Mouse (Mus musculus) lung, adult 18-20 months (tissue): ENCODE measurements around the gene Sox13.

Source experiments
- DNase-seq, 2 experiments: peaks; one replicate each; pipeline ENCODE4 v3.0.0; 2022; ENCODE audit warnings: mixed read lengths in 2 of 2

The Sox13 gene

DNA sequence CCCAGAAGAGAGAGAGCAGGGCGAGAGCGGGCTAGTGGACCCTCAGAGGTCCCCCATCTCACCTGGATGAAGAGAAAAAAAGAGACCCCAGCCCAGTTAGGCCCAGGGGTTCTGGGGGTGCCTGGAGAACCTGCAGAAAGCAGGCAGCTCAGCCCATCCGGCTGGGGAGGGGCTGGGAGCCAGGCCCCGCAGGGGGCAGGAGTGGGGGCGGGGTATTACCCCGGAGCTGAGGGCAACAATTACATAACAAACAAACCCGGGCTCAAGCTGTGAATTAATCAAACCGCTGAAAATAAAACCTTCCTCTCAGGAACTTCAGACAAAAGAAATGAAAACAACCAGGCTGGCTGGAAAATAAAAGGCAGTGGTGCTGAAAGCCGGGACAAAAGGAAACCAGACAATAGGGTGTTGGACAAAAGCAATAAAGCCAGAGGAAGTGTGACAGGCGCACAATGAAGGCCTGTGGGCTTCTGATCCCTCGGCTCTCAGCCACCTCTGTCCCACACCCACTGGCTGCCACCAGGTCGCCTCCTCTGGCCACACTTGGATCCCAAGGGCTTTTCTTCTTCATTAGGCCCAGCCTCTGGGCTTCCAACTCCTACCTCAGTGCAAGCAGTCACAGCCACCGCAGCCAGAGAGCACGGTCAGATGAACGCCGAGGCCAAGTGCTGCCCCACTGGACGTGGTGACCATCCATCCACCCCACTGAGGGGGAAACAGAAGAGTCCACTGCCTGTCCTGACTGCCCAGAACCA lies 26.5 kb downstream of the Sox13 start:
- DNase-seq, result peak in 1 of 2 experiments; percentile 51

DNA sequence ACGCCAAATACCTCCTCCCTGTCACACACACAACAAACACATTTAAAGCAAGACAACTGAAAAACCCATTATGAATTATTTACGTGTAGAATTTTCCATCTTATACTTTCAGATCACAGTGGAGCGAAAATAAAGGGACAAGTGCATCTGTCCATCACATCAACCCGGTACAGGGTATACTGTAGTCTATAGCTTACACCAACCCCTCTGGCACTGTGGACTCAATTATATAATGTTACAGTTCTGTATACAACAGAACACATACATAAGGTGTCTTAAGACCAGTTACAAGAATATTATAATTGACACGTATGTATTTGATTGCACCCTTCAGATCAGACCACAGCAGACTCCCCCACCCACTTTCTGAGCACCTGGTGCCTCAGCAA lies 27.1 kb downstream of the Sox13 start:
- no peak for DNase-seq

DNA sequence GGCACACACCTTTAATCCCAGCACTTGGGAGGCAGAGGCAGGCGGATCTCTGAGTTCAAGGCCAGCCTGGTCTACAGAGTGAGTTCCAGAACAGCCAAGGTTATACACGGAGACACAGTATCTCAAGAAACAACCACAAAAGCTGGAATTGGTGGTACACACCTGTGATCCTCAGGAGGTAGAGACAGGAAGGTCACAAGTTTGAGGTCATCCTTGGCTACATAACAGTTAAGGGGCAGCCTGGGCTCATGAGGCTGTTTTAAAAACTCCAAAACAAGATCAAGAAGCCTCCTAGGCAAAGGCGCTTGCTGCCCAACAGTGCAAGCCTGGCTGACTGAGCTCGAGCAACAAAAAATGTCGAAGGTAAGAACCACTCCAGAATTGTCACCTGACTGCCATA lies 27.5 kb downstream of the Sox13 start:
- no peak for DNase-seq

DNA sequence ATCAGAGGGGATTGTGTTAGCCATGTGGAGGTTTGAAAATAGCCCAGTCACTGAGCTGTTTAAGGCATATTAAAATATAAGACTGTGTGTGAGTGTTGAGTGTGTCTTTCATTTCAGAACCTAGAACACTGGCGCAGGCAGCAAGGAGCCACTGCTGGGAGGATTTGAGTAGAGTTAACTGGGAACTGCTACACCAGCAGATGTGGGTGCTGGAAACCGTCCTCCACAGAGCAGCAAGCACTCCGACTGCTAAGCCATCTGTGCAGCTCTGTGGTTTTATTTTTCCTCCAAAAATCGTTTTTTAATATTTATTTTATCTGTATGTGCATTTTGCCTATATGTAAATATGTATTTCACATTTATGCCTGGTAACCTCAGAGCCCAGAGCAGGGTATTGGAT lies 29.5 kb downstream of the Sox13 start:
- DNase-seq, result no peak

DNA sequence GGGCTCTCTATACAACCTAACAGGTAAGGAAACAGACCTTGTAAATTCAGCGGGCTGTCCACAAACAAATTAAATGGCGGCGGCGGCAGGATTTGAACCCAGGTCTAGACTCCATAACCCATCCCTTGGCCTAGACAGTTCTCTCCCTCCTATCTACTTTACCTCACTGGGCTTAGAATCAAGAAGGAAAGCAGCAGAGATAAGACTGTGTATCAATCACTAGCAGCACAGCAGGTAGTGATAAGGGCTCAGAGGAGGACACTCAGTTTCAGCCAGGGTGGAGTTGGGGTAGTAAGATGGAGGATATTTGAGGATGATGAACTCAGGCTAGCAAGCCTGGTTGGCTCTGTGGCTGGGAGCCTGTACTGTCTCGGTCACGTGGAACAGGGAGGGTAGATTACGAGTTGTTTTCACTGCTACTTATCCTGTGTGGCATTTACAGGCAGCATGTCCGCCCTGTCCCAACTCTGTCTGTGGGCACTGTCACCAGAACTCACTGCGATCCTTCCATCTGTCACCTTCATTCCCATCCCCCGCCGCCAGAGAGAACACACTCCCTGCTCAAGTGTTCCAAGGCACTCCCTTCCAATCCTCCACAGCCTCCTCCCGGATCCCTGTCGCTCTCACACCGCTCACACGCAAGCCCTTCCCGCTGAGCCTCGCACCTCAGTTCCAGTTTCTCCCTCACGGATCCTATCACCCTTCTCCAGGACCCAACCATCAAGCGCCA lies 36.5 kb downstream of the Sox13 start:
- DNase-seq, result no peak

DNA sequence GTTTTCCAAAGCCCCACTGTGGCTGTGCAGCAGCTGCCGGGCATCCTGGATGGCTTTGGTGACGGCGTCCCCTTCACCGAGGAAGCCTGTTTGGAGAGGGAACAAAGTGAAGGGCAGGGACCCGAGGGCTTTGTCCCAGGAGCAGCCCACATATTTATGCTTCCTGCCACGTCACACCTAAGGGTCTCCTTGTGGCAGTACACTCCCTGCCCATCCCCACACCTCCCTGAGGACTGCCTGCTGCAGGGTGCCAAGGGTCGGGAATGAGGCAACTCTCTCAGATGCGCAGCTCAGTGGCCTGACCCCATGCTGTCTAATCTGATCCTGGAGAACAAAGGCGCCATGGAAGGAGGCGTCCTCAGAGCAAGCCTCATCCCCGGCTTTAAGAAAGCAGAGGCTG lies 38.0 kb downstream of the Sox13 start:
- no peak for DNase-seq

DNA sequence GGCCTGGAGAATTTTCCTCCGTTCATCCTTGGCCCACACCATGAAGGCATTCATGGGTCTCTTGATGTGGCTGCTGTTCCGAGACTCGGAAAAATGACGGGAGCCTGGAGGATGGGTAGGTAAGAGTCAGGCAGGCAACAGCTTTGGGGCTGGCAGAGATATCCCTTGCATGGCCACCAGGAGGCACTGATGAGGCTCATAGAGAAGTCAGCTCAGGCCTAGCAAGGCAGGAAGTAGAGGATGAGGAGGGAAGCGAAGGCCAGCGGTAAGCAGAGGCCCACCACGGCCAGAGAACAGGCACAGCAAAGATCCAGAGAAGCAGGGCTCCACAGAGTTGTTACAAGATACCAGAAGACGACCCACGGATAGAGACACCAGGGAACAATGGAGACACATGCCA lies 38.7 kb downstream of the Sox13 start:
- DNase-seq, result peak; percentile 73 to 80

DNA sequence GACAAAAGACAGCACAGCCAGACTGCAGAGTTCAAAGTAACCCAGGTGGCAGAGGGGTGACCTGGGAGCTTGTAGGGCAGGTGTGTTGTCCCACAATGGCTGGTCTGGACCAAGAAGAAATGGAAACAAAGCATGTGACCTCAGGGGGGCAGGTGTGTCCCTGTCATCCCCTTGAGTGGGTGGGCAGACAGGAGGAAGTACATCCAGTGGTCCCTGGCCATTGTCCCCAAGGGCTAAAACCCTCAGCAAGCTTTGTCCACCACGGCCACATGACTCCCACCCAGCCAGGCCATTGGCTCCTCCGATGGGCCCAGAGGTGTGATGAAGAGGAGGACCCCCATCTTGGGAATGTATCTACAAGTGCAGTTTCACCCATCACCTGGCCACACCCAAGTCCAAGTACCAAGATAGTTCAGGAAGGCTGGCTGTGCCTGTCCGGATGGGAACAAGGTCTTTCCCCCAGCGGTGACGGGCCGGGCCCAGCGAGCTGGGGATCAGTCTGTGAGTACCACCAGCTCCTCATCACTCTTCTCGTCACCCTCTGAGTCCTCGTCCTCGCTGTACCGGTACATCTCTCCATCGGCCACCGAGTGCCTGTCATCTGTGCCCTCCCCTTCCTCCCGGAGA lies 40.9 kb downstream of the Sox13 start:
- no peak for DNase-seq

DNA sequence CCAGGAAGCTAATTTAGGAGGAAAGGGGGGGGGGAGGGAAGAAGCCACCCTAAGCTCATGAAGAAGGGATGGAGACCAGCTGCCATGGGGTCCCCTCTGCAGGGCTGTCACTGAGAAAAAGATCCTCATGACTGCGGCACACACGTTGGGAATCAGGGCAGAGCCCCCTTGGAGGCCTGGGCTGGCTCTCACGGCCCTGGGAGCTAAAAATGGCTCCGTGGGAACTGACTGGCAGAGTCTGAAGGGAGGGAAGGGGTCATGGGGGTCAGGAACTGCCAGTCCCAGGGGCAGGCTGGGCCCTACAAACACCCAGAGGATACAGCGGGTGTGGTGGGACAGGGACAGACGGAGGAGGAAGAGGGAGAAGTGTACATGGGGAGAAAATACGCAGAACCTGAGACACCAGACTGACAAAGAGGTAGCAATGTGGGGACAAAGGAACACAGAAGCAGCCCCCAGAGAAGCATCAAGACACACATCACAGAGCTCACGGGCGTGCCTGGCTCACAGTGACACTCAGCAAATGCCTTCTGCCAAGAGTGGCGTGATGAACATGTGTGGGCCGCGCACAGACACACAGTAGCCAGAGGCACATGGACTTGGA lies 41.5 kb downstream of the Sox13 start:
- no peak for DNase-seq

DNA sequence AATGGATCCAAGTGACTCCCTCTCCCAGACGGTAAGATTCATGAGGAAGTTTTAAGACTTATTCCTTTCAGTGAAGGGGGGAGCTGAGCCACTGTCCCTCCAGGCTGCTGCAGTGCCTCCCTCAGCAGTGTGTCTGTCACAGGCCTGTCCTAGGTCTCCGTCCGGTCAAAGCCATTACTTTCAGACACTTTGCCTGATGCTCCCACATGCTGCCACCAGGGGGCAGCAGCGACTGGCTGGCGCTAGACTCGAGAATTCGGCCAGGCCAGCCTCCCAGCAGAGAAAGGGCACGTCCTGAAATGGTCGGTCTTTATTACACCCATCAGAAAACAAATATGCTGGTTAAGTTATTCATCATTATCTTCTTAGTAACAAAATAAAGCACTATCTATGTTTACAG lies 42.2 kb downstream of the Sox13 start:
- DNase-seq, result peak in 1 of 2 experiments; percentile 33

DNA sequence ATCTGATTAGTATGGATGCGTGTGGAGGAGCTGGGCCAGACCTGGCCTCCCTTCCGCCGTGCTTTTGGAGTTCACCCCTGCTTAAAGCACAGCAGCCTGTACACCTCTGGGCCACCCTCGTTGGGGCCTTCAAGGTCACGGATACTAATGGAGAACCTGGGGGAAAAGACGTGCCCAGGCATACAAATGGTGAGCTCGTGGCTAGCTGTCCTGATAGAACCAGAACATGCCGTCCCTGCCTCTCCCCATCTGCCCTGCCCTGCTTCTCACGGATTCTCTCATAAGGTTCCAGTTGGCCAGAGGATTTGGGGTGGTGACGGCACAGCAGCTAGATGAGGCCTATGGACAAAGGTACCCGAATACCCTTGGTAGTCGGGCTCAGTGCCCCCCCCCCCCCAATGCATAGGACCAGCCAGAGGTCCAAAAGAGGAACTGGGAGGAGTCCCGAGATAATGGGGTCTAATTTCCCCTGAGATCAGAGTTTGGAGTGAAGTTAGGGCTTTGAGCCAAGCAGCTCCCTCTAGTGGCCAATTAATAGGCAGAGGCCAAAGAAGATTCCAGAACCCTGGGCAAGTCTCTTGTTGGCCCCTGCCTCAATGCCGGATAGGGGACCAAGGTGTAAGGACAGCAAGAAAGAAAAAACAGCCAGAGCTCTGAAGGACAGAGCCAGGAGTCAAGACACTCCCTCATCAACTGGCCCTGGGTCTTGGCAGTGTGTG lies 43.7 kb downstream of the Sox13 start:
- peak in 1 of 2 experiments; percentile 34 for DNase-seq

DNA sequence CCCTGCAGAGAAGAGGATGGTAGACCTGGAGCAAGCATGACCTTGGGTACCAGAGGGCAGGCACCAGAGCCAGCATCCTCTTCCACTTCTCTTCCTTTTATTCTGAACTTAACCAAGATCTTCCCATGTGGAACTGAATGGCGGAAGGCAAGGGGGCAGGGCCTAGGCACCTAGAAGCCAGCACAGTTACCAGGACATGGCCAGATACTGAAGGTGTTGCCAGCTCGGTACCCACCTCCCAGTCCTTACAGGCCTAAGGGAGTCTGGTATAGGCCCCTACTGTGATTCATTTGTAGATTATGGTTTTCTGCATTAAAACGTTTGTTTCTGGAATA lies 44.2 kb downstream of the Sox13 start:
- no peak for DNase-seq

DNA sequence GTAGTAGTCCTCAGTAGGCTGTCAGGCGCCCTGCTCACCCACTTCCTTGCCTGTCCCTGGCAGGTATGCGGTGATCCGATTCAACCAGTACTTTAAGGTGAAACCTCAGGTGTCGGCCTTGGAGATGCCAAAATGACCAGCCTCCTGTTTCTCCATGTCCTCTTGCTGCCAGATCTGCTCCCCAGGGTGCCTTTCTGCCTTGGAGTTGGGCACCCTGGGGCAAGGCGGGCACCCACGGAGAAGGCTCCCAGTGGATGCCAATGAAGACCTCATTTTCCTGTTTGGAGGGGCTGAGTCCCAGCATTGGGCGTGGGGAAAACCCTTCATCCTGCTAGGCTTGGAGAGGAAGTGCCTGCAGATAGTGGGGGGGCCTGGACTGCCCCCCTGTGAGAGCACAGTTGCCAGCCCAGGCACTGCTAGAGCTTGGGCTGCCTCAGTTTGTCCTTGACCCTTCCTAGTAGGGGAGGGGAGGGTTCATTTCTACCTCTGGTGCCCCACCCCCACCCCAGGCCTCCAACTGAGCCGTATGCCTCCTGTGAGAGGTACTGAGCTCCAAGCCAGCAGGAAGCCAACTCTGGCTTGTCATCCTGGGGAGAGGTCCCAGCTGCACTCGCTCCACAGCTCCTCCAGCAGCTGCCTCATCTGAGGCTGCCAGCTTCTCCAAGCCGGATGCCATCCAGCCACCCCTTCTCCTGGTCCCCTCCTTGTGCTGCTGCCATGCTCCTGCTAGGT lies 44.8 kb downstream of the Sox13 start:
- DNase-seq, result no peak

DNA sequence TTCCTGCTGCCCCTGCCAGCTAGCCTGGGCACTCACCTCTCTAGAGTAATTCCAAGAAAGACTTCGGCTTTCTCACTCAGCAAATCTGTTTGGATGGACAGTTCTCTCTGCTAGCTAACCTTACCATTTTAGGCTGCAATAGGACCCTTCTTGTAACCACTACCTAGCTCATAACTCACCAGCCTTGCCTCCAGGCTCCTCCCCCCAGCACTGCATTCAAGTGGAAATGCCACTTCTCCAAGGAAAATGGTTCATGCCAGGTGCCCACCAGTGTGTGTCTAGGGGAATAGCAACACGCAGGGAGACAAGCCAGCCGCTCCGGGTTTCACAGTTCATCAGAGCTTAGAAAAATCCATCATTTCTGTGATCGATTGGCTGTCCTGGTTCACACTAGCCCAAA lies 46.6 kb downstream of the Sox13 start:
- no peak for DNase-seq

DNA sequence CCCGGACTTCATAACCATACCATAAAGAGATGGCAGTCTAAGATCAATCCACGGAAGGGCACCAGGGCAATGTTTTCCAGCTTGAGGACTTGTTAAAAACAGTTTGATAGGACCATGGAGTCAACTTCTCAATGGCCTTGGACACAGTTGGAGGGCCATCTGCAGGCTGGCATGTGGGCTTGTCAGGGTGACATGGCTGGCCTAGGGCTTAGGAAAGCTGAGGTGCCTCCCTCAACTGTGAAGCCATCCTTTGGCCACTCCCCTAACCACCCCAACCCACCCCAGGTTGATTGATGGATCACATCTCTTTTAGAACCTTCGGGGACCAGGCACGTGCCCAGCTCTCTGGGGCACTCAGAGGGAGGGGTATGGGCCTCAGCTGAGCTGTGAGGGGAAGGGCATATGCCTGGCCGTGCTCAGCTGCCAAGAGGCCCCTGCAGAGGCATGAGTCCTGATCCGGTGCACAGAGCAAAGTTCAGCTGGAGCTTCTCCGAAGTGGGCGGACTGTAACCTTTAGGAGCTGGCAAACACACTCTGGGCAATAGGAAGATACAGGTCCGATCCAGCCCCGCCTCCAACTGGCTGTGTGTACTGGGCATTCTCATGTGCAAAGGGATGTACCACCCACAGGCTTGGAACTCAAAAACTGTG lies 48.4 kb downstream of the Sox13 start:
- DNase-seq, result no peak

DNA sequence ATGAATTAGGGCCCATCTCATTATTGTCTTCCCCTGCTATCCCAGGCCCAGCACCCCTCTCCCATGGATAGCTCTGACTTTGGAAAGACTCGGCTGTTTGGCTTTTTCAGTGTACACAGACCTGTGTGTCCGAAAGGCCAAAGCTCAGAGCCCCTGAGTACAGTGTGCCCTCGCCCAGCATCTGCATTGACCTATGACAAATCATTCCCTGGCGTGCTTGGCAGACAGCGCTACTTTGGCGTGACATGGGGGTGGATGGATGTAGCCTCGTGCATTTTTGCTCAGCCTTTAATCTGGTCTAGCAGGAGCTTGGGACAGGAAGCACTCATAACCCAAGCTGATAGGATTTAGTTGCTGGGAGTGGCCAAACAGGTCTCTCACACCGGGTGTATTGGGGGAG lies 52.1 kb downstream of the Sox13 start:
- no peak for DNase-seq

DNA sequence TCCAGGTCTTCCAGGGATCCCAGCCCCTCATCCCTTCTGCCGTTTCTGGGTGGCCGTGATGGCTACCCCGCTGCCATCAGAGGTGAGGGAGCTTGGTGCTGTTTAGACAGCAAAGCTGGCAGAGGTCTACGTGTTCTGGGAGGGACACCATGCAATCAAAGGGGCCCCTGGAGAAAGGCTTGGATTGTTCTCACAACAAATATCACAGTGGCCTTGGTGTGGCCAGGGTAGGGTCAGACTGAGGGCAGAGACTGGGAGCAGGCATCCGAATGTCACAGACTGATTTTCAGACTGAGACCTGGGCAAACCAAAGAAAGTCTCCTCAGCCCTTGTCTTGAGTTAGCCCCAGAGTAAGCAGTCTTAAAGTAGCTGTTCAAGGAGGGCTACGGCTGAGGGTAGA lies 52.7 kb downstream of the Sox13 start:
- DNase-seq, result no peak

DNA sequence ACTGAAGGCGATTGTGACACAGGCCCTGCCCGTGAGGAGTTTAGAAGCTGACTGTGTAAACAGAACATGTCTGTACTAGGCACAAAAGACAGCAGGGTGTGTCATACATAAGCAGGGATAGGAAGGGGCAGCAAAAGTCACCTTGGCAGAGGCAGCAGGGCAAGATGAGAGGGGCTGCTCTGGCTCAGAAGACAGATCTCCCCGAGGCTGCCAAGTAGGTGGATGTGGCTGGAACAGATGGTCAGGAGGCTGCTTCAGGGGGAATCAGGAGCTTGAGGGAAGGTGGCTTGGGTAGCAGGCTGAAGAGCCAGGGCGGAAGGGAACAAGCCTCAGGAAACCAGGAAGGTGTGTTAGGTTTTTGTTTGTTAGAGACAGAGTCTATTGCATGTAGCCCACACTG lies 53.8 kb downstream of the Sox13 start:
- no peak for DNase-seq

DNA sequence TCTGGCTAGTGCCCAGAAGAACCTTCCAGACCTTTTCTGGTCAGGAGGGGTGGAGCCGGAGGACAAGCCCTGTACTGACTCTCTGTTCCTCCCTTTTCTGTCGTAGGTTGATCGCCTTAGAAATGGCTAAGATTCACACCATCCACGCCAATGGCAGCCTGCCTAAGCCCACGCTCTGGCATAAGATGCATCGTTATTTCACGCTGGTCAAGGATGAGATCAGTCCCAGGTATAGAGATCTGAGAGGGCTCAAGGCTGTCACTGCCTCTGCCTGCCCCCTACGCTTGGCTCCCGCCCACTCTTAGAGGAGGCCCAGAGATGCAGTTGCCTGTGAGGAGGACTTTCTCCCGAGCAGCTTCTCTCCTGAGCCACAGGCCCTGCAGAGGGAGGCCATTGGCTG lies 55.5 kb downstream of the Sox13 start:
- no peak for DNase-seq

DNA sequence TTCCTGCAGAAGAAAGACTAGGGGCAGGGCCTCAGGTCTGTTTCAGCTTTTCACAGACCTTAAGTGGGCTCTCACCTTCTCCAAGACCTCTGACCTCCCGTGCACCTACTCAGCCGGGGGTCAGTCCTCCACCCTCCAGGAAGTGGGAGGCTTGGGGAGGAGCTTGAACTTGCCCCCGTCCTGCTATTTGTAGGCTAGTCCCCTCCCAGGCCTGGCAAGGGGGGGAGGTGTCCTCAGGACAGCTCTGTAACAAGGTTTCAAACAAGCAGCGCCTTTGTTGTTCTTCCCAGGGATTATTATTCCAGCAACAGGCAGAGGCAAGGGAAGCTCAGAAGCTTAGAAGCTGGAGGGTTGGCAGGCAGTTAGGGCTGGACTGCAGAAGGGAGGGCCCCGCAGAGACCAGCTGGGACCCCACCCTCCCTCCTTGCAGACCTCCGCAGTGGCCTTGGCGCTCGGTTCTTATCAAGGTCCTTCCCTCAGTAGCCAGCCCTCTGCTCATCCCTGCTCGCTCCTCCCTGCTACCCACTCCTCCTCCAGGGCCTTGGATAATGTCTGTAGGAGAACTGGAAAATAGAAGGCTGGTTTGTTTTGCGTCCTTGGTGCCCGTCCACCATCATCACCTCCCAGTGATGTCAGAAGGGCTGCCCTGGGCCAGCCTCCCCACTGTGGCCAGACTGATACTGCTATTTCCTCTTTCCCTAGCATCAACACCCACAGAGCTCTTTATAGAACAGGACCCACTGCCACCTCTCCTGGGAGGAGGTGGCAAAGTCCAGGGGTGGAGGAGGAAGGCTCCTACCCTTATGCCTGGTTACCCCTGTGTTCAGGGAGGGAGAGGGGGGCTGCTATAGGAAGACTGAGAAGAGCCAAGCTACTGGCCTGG lies 56.3 kb downstream of the Sox13 start:
- DNase-seq, result no peak
